Mouse (Mus musculus) C2C12 (cell line): ENCODE data around the gene Mrgprf. TPM values are rescaled to one million over a fixed set of nuclear protein-coding genes. Genes with fewer than 3 reads are reported as not detected.

ENCODE experiments used
- H3K27me3 ChIP-seq: one replicate; pipeline ENCODE4 v1.6.1; 2011; ENCODE audit not compliant: control insufficient read depth, insufficient read depth, insufficient read length
- H3K36me3 ChIP-seq: one replicate; pipeline ENCODE4 v1.6.1; 2011; ENCODE audit not compliant: control insufficient read depth, insufficient read depth
- H3K4me3 ChIP-seq: one replicate; pipeline ENCODE4 v1.5.1; 2011; ENCODE audit warnings: mild to moderate bottlenecking, control low read depth; ENCODE audit not compliant: poor library complexity, insufficient read depth, severe bottlenecking
- H3K79me2 ChIP-seq: one replicate; pipeline ENCODE4 v1.6.1; 2011; ENCODE audit not compliant: control insufficient read depth, insufficient read depth
- H3K79me3 ChIP-seq: one replicate; pipeline ENCODE4 v1.6.1; 2011; ENCODE audit warnings: low read depth, control low read depth
- H3ac ChIP-seq: one replicate; pipeline ENCODE3; 2011; ENCODE audit warnings: low read depth; ENCODE audit not compliant: control insufficient read depth, insufficient read length
- CEBPB ChIP-seq: IDR thresholded peaks from one replicate; pipeline ENCODE4 v1.6.1; 2011; ENCODE audit warnings: low read depth, mild to moderate bottlenecking, control low read depth, moderate library complexity
- CTCF ChIP-seq: IDR thresholded peaks from one replicate; pipeline ENCODE4 v1.5.1; 2011; ENCODE audit not compliant: control insufficient read depth, insufficient read depth, insufficient read length
- FOSL1 ChIP-seq: IDR thresholded peaks from one replicate; pipeline ENCODE4 v1.8.0; 2011; ENCODE audit warnings: mild to moderate bottlenecking, low read length; ENCODE audit not compliant: poor library complexity, insufficient read depth, severe bottlenecking
- MAX ChIP-seq: IDR thresholded peaks from one replicate; pipeline ENCODE4 v1.6.1; 2011; ENCODE audit warnings: mild to moderate bottlenecking, control low read depth
- MYOD1 ChIP-seq: IDR thresholded peaks from one replicate; pipeline ENCODE4 v1.6.1; 2011; ENCODE audit warnings: low read depth; ENCODE audit not compliant: control insufficient read depth, insufficient read length
- MYOG ChIP-seq: IDR thresholded peaks from one replicate; pipeline ENCODE4 v1.6.1; 2011; ENCODE audit not compliant: control insufficient read depth, insufficient read length; ENCODE audit errors: extremely low read depth
- USF1 ChIP-seq: IDR thresholded peaks from one replicate; pipeline ENCODE4 v1.6.1; 2011; ENCODE audit warnings: low read depth, mild to moderate bottlenecking, control low read depth, moderate library complexity
- polyA plus RNA-seq: library from polyadenylated mRNA; unstranded; fragments of >200 nt; fragmentation: generic; extraction: Trizol; gene quantifications from one replicate; pipeline ENCODE4 v1.2.1, GENCODE M21; 2012; ENCODE audit warnings: missing spikeins

Mrgprf gene
- polyA plus RNA-seq, 1 experiment, result 0.88 TPM

DNA sequence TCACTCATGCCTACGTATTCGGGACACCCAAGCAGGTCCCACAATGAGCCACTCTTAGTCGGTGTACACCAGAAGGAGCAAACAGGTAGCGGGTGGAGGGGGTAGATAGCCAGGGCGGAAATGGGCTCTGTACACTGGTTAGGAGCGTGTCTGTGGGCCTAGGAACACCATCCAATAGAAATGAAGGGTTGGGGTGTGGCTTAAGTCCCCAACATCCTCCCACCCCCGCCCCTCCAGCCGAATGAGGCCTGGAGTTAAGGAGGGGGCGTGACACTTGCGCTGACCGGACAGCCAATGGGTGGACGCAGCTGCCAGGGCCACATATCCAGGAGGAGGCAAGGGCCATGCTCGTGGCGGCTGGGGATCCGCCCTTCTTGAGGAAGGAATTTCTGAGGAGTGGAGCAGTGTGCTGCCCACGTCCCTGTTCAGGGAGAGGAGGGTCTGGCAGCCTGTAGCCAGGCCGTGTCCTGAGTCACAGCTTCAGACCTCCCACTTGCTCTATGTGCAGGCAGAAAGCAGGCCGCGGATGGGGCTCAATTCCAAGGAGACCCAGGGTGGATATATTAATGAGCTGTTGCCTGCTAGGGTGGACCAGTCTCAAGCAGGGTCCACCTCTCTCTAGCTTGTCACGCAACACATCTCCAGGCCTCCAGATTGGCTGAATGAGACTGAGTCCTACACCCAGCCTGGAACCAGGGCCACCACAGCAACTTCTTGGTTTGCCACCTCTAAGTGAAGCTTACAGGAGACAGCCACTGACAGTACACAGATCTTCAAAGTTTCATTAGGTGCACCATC is 2.1 kb downstream of the Mrgprf start:
- H3K27me3 ChIP-seq, result no peaks in the 10 kb centered on the region
- no peaks in the 10 kb centered on the region for H3K36me3 ChIP-seq
- H3ac ChIP-seq, result no peak overlapping the region
- no peaks in the 10 kb centered on the region for H3K79me3 ChIP-seq
- TF ChIP-seq CEBPB, result no peak
- no peak for TF ChIP-seq MYOG
- no peak for TF ChIP-seq USF1
- no peak for TF ChIP-seq FOSL1
- no peak for TF ChIP-seq CTCF
- no peak for TF ChIP-seq MAX
- no peak for TF ChIP-seq MYOD1
- no peaks in the 10 kb centered on the region for H3K79me2 ChIP-seq
- H3K4me3 ChIP-seq, result no peak overlapping the region

- TF ChIP-seq USF1 (no peak), CTCF (no peak), FOSL1 (no peak), MAX (no peak), CEBPB (no peak), MYOG (no peak), MYOD1 (no peak)
- no peaks in the 10 kb centered on the region for H3K79me3 ChIP-seq
Observed at GRCm38 (mm10) chr7:145304153-145304552, 3.5 kb downstream of the Mrgprf start.

DNA sequence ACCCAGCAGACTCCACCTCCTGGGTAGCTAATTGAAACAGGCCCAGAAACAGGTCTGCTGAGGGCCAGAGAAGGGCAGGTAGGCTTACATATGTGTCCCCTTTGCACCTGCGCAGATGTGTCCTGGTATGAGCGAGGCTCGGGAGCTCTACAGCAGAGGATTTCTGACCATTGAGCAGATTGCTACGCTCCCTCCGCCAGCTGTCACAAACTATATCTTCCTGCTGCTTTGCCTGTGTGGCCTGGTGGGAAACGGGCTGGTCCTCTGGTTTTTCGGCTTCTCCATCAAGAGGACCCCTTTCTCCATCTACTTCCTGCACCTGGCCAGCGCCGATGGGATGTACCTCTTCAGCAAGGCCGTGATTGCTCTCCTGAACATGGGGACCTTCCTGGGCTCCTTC is 7.0 kb downstream of the Mrgprf start:
- no peaks in the 10 kb centered on the region for H3K36me3 ChIP-seq
- no peak for TF ChIP-seq CTCF
- TF ChIP-seq USF1, result no peak
- TF ChIP-seq MYOD1, result no peak
- TF ChIP-seq FOSL1, result no peak
- no peak for TF ChIP-seq CEBPB
- TF ChIP-seq MYOG, result no peak
- no peak for TF ChIP-seq MAX

More at GRCm38 (mm10) chr7:145304153-145304552, 3.5 kb downstream of the Mrgprf start:
- no peaks in the 10 kb centered on the region for H3K27me3 ChIP-seq
- H3K4me3 ChIP-seq, result no peak overlapping the region
- no peak overlapping the region for H3ac ChIP-seq
- H3K79me2 ChIP-seq, result no peaks in the 10 kb centered on the region
- no peaks in the 10 kb centered on the region for H3K36me3 ChIP-seq

DNA sequence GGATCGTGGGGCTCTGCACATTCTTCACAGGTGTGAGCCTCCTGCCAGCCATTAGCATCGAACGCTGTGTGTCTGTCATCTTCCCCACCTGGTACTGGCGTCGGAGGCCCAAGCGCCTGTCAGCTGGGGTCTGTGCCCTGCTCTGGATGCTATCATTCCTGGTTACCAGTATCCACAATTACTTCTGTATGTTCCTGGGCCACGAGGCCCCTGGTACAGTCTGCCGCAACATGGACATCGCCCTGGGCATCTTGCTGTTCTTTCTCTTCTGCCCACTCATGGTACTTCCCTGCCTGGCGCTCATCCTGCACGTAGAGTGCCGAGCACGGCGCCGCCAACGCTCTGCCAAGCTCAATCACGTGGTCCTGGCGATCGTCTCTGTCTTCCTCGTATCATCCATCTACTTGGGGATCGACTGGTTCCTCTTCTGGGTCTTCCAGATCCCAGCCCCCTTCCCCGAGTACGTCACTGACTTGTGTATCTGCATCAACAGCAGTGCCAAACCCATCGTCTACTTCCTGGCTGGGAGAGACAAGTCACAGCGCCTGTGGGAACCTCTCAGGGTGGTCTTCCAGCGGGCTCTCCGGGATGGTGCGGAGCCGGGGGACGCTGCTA is 7.5 kb downstream of the Mrgprf start:
- H3K36me3 ChIP-seq, result no peaks in the 10 kb centered on the region
- no peak overlapping the region for H3ac ChIP-seq
- H3K79me2 ChIP-seq, result no peaks in the 10 kb centered on the region
- no peaks in the 10 kb centered on the region for H3K27me3 ChIP-seq
- H3K4me3 ChIP-seq, result no peak overlapping the region
- TF ChIP-seq CEBPB (no peak), MYOD1 (no peak), MYOG (no peak), MAX (no peak), USF1 (no peak), CTCF (no peak)
- H3K79me3 ChIP-seq, result no peaks in the 10 kb centered on the region

More for the DNA sequence above, 7.0 kb downstream of the Mrgprf start:
- Histone ChIP-seq H3K79me3 (no peaks in the 10 kb centered on the region), H3K79me2 (no peaks in the 10 kb centered on the region), H3ac (no peak overlapping the region), H3K27me3 (no peaks in the 10 kb centered on the region), H3K4me3 (no peak overlapping the region)

DNA sequence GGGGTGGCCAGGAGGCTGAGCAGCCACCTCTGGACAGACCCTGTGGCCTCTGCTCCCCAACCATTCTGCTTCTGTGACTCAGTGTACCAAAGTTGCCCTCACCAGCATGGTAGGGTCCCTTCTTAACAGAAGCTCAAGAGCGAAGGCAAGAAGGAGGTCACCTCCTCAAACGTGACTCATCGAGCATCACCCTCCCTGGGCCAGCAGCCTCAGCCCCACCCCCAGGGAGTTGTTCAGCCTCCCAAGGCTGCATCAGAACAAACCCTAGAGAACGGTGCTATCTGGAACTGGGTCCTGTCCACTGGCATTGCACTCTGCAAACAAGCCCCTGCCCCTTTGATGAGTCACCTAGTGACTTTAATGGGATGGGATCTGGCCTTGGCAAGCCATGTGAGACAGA is 8.2 kb downstream of the Mrgprf start:
- Histone ChIP-seq H3K4me3 (no peak overlapping the region), H3K36me3 (no peaks in the 10 kb centered on the region), H3K79me2 (no peaks in the 10 kb centered on the region), H3K79me3 (no peaks in the 10 kb centered on the region), H3K27me3 (no peaks in the 10 kb centered on the region), H3ac (no peak overlapping the region)
- no peak for TF ChIP-seq CEBPB
- no peak for TF ChIP-seq MYOD1
